Mouse (Mus musculus): ENCODE data around the gene Zfp574.
A peak's percentile ranks its signal among the peaks of the same experiment; 100 is the strongest.

Zfp574 gene

GRCm38 (mm10) chr7:25073924-25074323 is 1.6 kb downstream of the Zfp574 start:
- no peak for DNase-seq

- DNase-seq = no peak
These were observed 3.9 kb downstream of the Zfp574 start for GRCm38 (mm10) chr7:25076296-25076662.

- DNase-seq = peak; percentile 97
These were observed 4.5 kb downstream of the Zfp574 start for GRCm38 (mm10) chr7:25076663-25077413.

GRCm38 (mm10) chr7:25077414-25077755 is 5.0 kb downstream of the Zfp574 start:
- DNase-seq = no peak

GRCm38 (mm10) chr7:25079496-25080026 is 7.2 kb downstream of the Zfp574 start:
- no peak for DNase-seq

GRCm38 (mm10) chr7:25080431-25080830 is 8.1 kb downstream of the Zfp574 start:
- DNase-seq = no peak

GRCm38 (mm10) chr7:25082510-25082909 is 10.1 kb downstream of the Zfp574 start:
- peak; percentile 58 for DNase-seq

- no peak for DNase-seq
These were observed 12.3 kb downstream of the Zfp574 start for GRCm38 (mm10) chr7:25084621-25085020.

- DNase-seq = no peak
These were observed 14.3 kb downstream of the Zfp574 start for GRCm38 (mm10) chr7:25086656-25087055.

- DNase-seq = no peak
These were observed 15.0 kb downstream of the Zfp574 start for GRCm38 (mm10) chr7:25087256-25087912.

- DNase-seq = no peak
These were observed 15.6 kb downstream of the Zfp574 start for GRCm38 (mm10) chr7:25087972-25088371.

GRCm38 (mm10) chr7:25088531-25088930 is 16.2 kb downstream of the Zfp574 start:
- DNase-seq = no peak

GRCm38 (mm10) chr7:25088968-25089367 is 16.6 kb downstream of the Zfp574 start:
- no peak for DNase-seq

- DNase-seq = no peak
These were observed 17.5 kb downstream of the Zfp574 start for GRCm38 (mm10) chr7:25089875-25090274.

- no peak for DNase-seq
These were observed 25.8 kb downstream of the Zfp574 start for GRCm38 (mm10) chr7:25098169-25098568.

GRCm38 (mm10) chr7:25099581-25099980 is 27.2 kb downstream of the Zfp574 start:
- DNase-seq = no peak

GRCm38 (mm10) chr7:25105411-25106160 is 33.2 kb downstream of the Zfp574 start:
- peak; percentile 87 for DNase-seq

GRCm38 (mm10) chr7:25106790-25107502 is 34.6 kb downstream of the Zfp574 start:
- no peak for DNase-seq

GRCm38 (mm10) chr7:25109355-25109754 is 37.0 kb downstream of the Zfp574 start:
- DNase-seq = no peak

GRCm38 (mm10) chr7:25110336-25110735 is 38.0 kb downstream of the Zfp574 start:
- no peak for DNase-seq

GRCm38 (mm10) chr7:25112178-25112955 is 40.0 kb downstream of the Zfp574 start:
- no peak for DNase-seq

- DNase-seq = no peak
These were observed 40.7 kb downstream of the Zfp574 start for GRCm38 (mm10) chr7:25112956-25113603.

Data from thymus, postnatal 14 days (tissue).